Mouse (Mus musculus): ENCODE measurements around the gene Mtrr. TPM values are rescaled to one million over a fixed set of nuclear protein-coding genes. Genes with fewer than 3 reads are reported as not detected.
"Not testable (repeated sequence)": the region's sequence is repeated elsewhere in the genome, so short reads cannot be mapped to it uniquely, and the experiment has no call there.

Mtrr gene
- polyA plus RNA-seq, 1 experiment from 2014 or later, result 10.4 TPM

DNA sequence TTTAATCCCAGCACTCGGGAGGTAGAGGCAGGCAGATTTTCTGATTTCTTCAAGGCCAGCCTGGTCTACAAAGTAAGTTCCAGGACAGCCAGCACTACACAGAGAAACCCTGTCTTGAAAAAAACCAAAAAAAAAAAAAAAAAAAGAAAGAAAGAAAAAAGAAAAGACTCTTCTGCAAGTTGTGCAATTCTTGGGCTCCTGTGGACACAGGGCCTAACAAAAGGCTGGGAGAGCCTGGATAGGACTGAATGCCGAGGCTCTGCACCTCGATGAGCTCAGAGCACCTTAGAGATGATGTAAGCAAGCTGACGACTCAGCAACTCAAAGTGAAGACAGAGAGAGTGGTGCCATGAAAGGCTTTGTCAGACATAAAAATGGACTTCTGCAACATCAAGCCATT lies 7.6 kb downstream of the Mtrr start:
- H3K27ac ChIP-seq (ENCODE audit: low read depth, low read length), result no peak overlapping the region
- ATAC-seq (no peak), DNase-seq (ENCODE audit: low spot score) (no peak)
- no peaks in the 10 kb centered on the region for H3K27me3 ChIP-seq (replicated peaks; ENCODE audit: control insufficient read depth, insufficient read depth, low read length)
- peaks cover 49% of the 10 kb centered on the region for H3K36me3 ChIP-seq (ENCODE audit: control insufficient read depth, insufficient read depth, low read length)
- H3K4me3 ChIP-seq (ENCODE audit: low read depth, low read length), result no peak overlapping the region
- no peak overlapping the region for H3K9ac ChIP-seq (ENCODE audit: low read length)
- H3K9me3 ChIP-seq (replicated peaks; ENCODE audit: control insufficient read depth, low read length), result no peaks in the 10 kb centered on the region
- no peak overlapping the region for H3K4me2 ChIP-seq (ENCODE audit: low read length)
- 83% methylated on average over 4 of the region's 4 CpGs for WGBS
- no peaks in the 10 kb centered on the region for H3K4me1 ChIP-seq (ENCODE audit: control insufficient read depth, insufficient read depth, low read length)

DNA sequence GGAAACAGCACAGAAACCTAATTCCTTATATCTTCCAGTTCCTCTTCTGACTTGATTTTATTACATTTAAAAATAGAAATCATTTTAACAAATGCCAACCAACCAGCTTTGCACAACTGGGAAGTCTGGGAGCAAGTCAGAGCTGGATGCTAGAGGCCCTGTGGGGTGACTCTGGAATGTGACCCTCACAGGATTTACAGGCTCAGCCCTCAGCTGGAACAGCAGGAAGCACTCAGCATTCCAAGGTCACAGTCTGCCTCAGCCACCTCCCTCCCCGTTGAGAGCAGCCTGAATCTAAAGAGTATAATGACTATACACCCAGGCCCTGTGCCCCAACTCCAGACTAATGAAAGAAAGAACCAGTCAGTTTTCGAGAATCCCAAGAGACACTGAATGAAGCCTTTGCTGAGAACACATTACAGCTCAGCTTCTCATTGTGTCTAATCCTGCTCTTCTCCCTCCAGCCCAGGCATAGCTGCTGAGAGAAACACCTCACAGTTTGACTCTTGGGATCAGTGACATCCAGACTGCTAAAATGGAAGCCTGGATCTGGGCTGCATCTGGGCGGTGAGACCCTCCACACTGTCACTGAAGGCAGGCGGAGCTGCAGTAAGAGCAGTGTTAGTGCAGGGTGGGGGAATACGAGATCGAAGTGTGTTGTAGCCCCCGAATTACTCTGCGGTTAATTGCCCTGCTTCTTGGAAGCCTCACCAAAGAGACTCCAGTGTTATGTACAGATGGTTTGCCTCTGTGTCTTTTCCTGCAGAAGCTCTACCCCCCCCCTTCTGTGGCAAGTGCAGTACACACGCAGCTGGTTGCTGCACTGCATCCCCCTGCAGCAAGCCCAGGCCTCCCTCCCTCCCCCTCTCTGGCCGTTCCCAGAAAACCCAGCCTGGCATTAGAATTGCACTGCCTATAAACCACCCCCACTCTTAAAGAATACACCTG lies 8.7 kb downstream of the Mtrr start:
- ATAC-seq, result 0 out of 2 replicates have a peak, but pooled peaks have one; percentile 6
- H3K9ac ChIP-seq (ENCODE audit: low read length), result no peak overlapping the region
- WGBS, result 71% methylated on average over 10 of the region's 10 CpGs
- DNase-seq (ENCODE audit: low spot score), result no peak
- no peaks in the 10 kb centered on the region for H3K27me3 ChIP-seq (replicated peaks; ENCODE audit: control insufficient read depth, insufficient read depth, low read length)
- no peak overlapping the region for H3K4me3 ChIP-seq (ENCODE audit: low read depth, low read length)
- H3K9me3 ChIP-seq (replicated peaks; ENCODE audit: control insufficient read depth, low read length), result no peaks in the 10 kb centered on the region
- H3K4me2 ChIP-seq (ENCODE audit: low read length), result no peak overlapping the region
- H3K27ac ChIP-seq (ENCODE audit: low read depth, low read length), result no peak overlapping the region
- peaks cover 51% of the 10 kb centered on the region for H3K36me3 ChIP-seq (ENCODE audit: control insufficient read depth, insufficient read depth, low read length)
- H3K4me1 ChIP-seq (ENCODE audit: control insufficient read depth, insufficient read depth, low read length), result no peaks in the 10 kb centered on the region

DNA sequence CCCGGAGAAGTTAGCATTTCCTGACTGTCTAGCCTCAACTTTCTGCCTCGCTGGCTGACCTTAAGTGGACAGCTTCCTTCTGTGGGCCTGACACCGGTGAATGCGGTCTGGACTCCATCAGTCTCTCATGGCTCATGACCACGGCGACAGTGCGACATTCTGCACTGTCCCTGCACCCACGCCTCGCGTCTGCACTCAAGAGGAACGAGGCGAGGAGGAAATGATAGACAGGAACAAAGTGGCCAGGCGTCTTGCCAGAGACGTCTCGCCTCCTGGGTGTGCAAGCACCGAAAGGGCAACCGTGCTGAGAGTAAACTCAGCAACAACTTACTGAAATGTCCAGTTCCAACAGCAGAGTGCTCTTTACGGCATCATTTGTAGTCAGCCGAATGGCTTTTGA lies 9.7 kb downstream of the Mtrr start:
- Histone ChIP-seq H3K4me2 (ENCODE audit: low read length) (no peak overlapping the region), H3K27ac (ENCODE audit: low read depth, low read length) (no peak overlapping the region), H3K4me1 (ENCODE audit: control insufficient read depth, insufficient read depth, low read length) (no peaks in the 10 kb centered on the region), H3K4me3 (ENCODE audit: low read depth, low read length) (no peak overlapping the region), H3K36me3 (ENCODE audit: control insufficient read depth, insufficient read depth, low read length) (peaks cover 55% of the 10 kb centered on the region), H3K9me3 (replicated peaks; ENCODE audit: control insufficient read depth, low read length) (no peaks in the 10 kb centered on the region), H3K27me3 (replicated peaks; ENCODE audit: control insufficient read depth, insufficient read depth, low read length) (no peaks in the 10 kb centered on the region), H3K9ac (ENCODE audit: low read length) (no peak overlapping the region)
- ATAC-seq, result no peak
- WGBS, result 95% methylated on average over 19 of the region's 19 CpGs
- no peak for DNase-seq (ENCODE audit: low spot score)

DNA sequence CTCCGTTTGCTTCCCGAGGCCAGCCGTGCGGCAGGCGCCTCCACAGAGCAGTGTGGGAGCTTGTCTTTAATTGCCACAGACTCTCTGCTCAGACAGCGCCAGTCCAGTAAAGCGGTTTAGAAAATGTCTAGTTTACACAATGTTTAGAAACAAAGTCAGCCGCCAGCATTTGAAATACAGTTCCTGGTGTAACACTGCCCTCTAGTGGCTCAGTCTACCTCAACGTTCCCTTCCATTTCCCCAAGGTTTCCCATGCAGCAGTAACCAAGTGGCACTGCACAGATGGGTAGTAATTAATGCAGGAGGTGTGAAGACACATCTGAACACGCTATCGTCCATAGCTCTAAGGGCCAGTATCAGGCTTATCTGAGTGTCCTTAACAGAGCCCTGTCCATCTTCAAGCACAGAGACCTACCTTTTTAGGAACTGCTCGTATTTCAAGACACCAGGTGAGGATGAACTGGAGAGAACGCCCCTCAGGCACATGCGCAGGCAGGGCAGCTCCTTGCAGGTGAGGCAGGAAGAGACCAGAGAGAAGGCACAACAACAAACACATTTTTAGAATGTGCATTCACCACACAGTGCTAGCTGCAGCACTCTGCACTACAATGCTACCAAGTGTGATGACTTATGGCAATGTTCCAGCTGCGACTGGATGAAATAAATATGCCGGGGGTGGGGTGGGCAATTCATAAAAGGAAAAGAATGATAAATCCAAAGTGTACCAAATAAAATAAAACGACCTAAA lies 12.2 kb downstream of the Mtrr start:
- Histone ChIP-seq H3K4me1 (ENCODE audit: control insufficient read depth, insufficient read depth, low read length) (no peaks in the 10 kb centered on the region), H3K4me2 (ENCODE audit: low read length) (no peak overlapping the region), H3K27ac (ENCODE audit: low read depth, low read length) (no peak overlapping the region), H3K27me3 (replicated peaks; ENCODE audit: control insufficient read depth, insufficient read depth, low read length) (no peaks in the 10 kb centered on the region), H3K9me3 (replicated peaks; ENCODE audit: control insufficient read depth, low read length) (no peaks in the 10 kb centered on the region), H3K4me3 (ENCODE audit: low read depth, low read length) (no peak overlapping the region), H3K9ac (ENCODE audit: low read length) (no peak overlapping the region), H3K36me3 (ENCODE audit: control insufficient read depth, insufficient read depth, low read length) (peaks cover 53% of the 10 kb centered on the region)
- peak; percentile 84 for DNase-seq (ENCODE audit: low spot score)
- peak; percentile 79 for ATAC-seq
- 64% methylated on average over 17 of the region's 17 CpGs for WGBS

DNA sequence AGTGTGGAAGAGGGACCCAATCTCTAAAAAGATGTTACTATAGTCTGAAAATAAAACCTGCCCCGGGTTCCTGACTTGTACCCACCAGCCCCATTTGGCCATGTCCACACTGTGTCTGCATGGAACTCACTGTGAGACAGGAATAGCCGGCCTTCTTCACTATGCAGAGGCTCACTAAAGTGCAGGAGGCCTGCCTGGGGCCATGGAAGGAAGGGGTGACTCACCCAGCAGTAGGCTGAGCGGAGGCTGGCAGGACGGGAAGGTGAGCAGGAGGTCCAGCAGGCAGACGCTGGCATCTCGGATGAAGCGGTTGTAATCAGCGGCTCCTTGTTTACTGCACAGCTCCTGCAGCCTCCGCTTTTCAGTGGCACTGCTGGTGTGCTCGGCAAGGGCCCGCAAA lies 13.4 kb downstream of the Mtrr start:
- Histone ChIP-seq H3K9ac (ENCODE audit: low read length) (no peak overlapping the region), H3K4me1 (ENCODE audit: control insufficient read depth, insufficient read depth, low read length) (no peaks in the 10 kb centered on the region), H3K4me3 (ENCODE audit: low read depth, low read length) (no peak overlapping the region), H3K4me2 (ENCODE audit: low read length) (no peak overlapping the region), H3K36me3 (ENCODE audit: control insufficient read depth, insufficient read depth, low read length) (peaks cover 62% of the 10 kb centered on the region), H3K27ac (ENCODE audit: low read depth, low read length) (no peak overlapping the region), H3K27me3 (replicated peaks; ENCODE audit: control insufficient read depth, insufficient read depth, low read length) (no peaks in the 10 kb centered on the region), H3K9me3 (replicated peaks; ENCODE audit: control insufficient read depth, low read length) (no peaks in the 10 kb centered on the region)
- DNase-seq (ENCODE audit: low spot score) (no peak), ATAC-seq (no peak)
- WGBS, result 92% methylated on average over 11 of the region's 11 CpGs

DNA sequence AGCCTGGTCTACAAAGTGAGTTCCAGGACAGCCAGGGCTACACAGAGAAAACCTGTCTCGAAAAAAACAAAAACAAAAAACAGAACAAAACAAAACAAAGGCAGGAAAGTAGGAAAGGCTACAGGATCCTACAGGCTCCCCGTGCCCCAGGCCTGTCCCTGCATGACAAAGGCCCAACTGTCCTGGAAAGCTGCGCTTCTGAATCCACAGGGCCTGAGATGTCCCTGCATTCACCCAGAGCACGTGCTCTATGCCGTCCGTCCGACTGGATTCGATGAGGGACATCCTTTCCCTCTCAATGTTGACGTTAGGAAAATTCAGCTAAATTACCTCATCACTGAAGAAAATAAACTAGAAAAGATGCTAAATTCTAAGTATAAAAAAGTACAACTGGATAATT lies 13.8 kb downstream of the Mtrr start:
- Histone ChIP-seq H3K36me3 (ENCODE audit: control insufficient read depth, insufficient read depth, low read length) (peaks cover 66% of the 10 kb centered on the region), H3K9me3 (replicated peaks; ENCODE audit: control insufficient read depth, low read length) (no peaks in the 10 kb centered on the region), H3K4me3 (ENCODE audit: low read depth, low read length) (no peak overlapping the region), H3K27ac (ENCODE audit: low read depth, low read length) (no peak overlapping the region), H3K9ac (ENCODE audit: low read length) (no peak overlapping the region), H3K27me3 (replicated peaks; ENCODE audit: control insufficient read depth, insufficient read depth, low read length) (no peaks in the 10 kb centered on the region), H3K4me2 (ENCODE audit: low read length) (no peak overlapping the region), H3K4me1 (ENCODE audit: control insufficient read depth, insufficient read depth, low read length) (no peaks in the 10 kb centered on the region)
- 95% methylated on average over 9 of the region's 9 CpGs for WGBS
- DNase-seq (ENCODE audit: low spot score) (no peak), ATAC-seq (no peak)

DNA sequence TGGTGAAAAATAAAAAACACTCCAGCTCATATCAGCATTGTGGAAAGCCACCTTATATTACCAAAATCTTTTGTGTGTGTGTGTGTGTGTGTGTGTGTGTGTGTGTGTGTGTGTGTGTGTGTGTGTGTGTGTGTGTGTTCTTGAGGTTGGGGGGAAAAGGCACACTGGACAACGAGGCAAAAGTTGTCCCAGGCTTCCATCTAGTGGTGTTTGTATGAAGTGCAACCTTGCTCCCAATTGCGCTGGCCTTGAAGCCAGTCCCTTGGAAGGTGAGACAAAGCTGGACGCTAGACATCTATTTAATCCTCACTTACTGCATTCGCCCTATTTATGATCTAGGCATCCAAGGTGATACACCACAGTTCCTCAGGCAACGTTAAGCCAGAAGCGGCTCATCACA lies 28.6 kb downstream of the Mtrr start:
- not testable (repeated sequence) for H3K9me3 ChIP-seq (replicated peaks; ENCODE audit: control insufficient read depth, low read length); H3K4me3 ChIP-seq (ENCODE audit: low read depth, low read length); H3K27ac ChIP-seq (ENCODE audit: low read depth, low read length); H3K9ac ChIP-seq (ENCODE audit: low read length); H3K36me3 ChIP-seq (ENCODE audit: control insufficient read depth, insufficient read depth, low read length); ATAC-seq; H3K4me1 ChIP-seq (ENCODE audit: control insufficient read depth, insufficient read depth, low read length); H3K4me2 ChIP-seq (ENCODE audit: low read length); H3K27me3 ChIP-seq (replicated peaks; ENCODE audit: control insufficient read depth, insufficient read depth, low read length)
- WGBS, result 18% methylated on average over 4 of the region's 6 CpGs
- DNase-seq (ENCODE audit: low spot score), result peak; percentile 20

All from forebrain, embryonic 14.5 days (tissue).